Mouse (Mus musculus) B cell, adult 62 days (primary cell): ENCODE data around the gene Nol10. TPM values are rescaled to one million over a fixed set of nuclear protein-coding genes. Genes with fewer than 3 reads are reported as not detected.

ENCODE experiments used
- total RNA-seq: library from RNA; stranded (reverse); gene quantifications from 4 replicates; pipeline ENCODE4 v1.2.4, GENCODE M21; 2023

The Nol10 gene
- 19.8 to 23.2 TPM (median 21.0 TPM) in 4 replicates for total RNA-seq

DNA sequence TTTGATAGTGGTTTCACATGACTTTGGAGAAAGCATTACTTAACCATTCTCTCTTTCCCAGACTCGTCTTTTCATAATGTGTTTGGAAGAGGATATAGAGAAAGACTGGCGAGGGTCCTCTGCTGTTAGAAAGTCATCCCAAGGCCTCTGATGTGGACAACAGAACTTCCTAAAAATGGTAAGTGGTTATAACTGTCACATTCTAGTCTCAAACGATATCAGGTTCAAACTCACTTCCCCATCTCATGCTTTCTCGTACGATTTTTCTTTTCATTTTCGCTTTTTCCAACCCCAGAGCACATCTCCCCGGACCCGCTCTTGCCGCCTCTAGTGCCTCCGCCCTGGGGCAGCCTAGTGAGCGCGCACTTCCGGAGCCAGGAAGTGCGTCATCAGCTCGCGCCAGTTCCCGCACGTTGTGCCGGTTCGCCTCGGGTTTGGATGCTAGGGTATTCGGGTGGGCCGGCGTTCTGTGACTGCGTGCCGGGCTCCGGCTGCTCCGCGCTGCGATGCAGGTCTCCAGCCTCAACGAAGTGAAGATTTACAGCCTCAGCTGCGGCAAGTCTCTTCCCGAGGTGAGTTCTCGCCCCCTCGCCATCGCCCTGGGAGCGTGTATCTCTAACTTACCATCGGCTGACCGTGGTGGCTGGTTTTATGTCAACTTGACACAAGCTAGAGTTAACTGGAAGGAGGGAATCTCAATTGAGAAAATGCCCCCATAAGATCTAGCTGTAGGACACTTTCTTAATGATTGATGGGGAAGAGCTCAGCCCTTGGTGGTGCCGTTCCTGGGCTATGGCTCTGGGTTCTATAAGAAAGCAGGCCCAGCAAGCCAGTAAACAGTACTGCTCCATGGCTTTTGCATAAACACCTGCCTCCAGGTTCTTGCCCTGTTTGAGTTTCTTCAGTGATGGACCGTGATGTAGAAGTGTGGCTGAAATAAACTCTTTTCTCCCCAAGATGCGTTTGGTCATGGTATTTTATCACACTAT is at the start of gene Nol10:
Gene Nol10 (plus strand): TSS at position 411 of the 989 bp plus-strand sequence.

DNA sequence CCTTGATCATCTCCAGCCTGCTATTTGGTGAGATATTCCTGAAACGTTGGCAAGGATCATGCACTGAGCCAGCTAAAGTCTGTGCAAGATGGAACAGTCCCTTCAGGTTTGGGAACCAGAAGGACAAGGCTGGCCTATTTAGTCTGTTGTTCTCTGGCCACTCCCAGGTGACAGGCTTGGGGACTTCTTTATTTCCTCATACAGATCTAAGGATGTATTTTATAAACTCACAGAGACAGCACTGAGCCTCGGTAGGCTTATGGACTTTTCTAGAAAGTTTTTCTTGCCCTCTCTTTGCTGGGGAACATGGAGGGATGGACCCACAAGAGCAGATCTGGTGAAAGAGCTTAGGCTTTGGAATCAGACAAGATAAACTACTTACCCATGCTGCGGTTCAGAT is 19.0 kb upstream of the Nol10 start, which contains the start of gene Atp6v1c2:
Gene Atp6v1c2 (minus strand): TSS at position 101 of the 400 bp plus-strand sequence.

Other genes with a start within 250 kb of the Nol10 start
- 0.13 TPM in 1 of 4 replicates, not detected in the others for gene Kcnf1, start 171.6 kb upstream of the Nol10 start, total RNA-seq
- 131 to 142 TPM (median 134 TPM) in 4 replicates for gene Pdia6, start 81.9 kb upstream of the Nol10 start, total RNA-seq
- not detected in 4 replicates for gene Atp6v1c2, start 19.1 kb upstream of the Nol10 start, total RNA-seq
- gene Odc1, start 196.3 kb downstream of the Nol10 start, total RNA-seq, result 603 to 750 TPM (median 653 TPM) in 4 replicates